Mouse (Mus musculus): Measurements from ENCODE around the gene Ntrk2.

GRCm38 (mm10) chr13:58824752-58825151 lies 18.4 kb downstream of the Ntrk2 start:
- no peak for TF ChIP-seq CTCF (IDR thresholded peaks at IDR 0.05; ENCODE audit: borderline replicate concordance, extremely low read depth, insufficient read depth, insufficient read length)
- no peak for TF ChIP-seq POLR2A (IDR thresholded peaks at IDR 0.05; ENCODE audit: borderline replicate concordance, extremely low read depth, insufficient read depth, insufficient read length, poor library complexity, severe bottlenecking)
